Mouse (Mus musculus) common myeloid progenitor, adult 5-6 weeks (primary cell): ENCODE data around the gene Tns1. TPM values are rescaled to one million over a fixed set of nuclear protein-coding genes. Genes with fewer than 3 reads are reported as not detected.
A peak's percentile ranks its signal among the peaks of the same experiment; 100 is the strongest.

ENCODE experiments used
- ATAC-seq: replicated peaks from 2 replicates; pipeline ENCODE4 v1.8.0; 2016; ENCODE audit warnings: low read depth, mild to moderate bottlenecking, moderate TSS enrichment, inconsistent platforms; ENCODE audit not compliant: poor library complexity, severe bottlenecking
- total RNA-seq: library from RNA; stranded (forward); fragments of 200-1000, 187-1606 nt; gene quantifications from 2 replicates; pipeline ENCODE4 v1.2.3, GENCODE M21; 2017

Gene Tns1
- total RNA-seq, 1 experiment from 2014 or later, result 39.4 TPM

DNA sequence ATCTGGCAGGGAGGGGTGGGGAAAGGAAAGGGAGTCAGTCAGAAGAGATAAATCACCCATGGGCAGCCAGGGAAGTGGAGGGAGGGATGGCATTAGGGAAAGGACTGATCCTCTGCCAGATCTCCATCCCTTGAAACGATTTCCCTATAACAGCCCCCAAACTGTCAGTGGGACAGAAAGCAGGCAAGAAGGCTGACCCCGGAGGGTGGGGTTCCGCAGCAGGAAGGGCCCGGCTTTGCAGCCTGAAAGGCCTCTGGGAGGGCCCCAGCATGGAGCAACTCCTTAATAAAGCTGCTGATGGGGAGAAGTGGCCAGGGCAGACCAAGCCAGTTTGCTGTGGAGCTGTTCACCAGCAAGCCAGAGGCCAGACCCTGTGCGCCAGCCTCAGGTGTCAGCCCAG lies 151.5 kb downstream of the Tns1 start:
- ATAC-seq, result no peak

DNA sequence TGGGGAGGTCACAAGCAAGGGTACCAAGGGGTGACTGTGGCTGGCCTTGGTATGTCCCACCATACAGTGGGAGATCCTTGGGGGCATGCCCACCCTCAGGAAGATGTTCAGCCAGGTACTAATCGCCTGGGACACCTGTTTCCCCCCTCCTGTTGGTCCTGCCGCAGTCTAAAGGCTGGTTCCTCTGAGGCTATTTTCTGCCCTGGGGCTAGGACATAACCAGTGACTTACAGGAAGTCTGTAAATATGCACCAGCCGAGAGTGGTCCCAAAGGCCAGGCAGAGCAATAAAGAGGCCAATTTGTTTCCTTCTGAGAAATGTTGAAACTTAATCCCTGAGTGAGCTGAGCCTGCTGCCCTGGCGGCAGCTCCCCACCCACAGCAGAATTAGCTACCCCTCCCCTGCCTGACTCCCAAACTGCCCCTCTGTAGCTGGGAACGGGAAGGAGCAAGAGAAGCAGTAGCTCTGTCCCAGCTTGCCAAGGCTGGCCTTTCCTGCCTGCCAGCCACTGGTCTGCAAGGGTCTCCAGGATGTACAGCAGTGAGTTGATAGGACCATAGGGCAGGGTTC lies 154.0 kb downstream of the Tns1 start:
- ATAC-seq, result 0 out of 2 replicates have a peak, but pooled peaks have one; percentile 10

DNA sequence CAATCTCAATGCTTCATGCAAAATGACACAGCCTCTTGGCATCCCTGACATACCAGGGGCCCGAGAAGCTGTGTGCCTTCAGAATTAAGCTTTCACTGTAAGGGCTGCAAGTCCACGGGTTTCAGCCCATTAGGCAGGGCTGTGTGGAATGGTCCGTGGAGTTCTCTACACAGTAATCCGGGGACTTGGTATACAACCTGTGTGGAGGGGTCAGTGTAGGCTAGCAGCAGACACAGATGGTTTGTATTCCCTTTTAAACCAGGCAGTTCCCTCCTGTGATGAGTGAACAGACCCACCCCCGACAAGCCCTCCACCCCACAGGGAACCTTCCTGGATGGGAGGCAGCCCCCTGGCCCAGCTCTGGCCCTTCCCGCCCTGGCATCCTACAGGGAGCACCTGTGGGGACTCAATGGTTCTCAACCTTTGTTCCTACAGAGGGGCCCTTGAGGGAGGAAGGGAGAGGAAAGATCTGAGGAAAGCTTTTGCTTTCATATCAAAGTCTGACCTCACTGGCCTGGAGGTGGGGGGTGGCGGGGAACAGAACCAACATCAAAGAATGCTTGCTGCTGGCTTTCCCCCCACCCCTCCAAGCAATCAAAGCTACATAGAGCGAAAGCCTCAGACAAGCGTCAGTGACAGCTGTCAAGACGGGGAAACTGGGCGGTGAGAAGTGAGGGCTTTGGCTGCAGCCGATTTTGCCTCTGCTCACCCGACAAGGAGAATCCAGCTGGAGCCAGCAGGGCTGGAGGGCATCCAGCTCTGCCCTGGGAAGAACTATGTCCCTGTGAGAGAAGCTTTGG lies 155.3 kb downstream of the Tns1 start:
- ATAC-seq, result no peak

DNA sequence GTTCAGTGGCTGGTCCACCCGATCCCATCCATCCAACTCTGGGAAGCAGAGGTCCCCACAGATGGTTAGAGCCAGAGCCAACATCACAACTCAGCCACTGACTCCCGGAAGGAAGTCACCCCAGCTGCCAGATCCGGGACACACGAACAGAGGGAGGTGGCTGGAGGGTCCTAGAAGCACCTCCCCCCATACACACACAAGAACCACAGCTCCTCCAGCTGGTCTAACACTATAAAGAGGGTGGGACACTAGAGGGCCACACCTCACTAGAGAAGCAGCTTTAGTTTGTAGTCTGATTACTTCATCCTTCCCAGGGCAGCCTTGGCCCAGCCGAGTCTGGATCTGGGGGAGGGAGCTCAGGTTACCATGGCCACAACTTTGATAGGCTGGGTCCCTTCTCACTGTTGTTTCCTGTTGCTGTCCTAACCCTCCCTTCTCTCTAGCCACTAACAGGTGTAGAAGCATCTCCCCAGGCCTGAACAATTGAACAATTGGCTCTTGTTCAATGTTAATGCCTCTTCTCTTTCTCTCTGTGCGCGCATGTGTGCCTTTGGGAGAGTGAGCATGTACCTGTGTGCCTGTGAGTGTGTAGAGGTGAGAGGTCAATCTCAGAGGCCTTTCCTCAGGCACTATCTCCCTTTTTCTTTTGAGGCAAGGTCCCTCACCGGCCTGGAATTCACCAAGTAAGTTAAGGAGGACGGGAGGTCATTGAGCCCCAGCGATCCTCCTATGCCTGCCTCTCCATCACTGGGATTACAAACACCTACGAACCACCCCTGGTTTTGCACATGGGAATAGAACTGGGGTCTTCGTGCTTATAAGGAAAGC lies 157.6 kb downstream of the Tns1 start:
- ATAC-seq, result peak; percentile 48

DNA sequence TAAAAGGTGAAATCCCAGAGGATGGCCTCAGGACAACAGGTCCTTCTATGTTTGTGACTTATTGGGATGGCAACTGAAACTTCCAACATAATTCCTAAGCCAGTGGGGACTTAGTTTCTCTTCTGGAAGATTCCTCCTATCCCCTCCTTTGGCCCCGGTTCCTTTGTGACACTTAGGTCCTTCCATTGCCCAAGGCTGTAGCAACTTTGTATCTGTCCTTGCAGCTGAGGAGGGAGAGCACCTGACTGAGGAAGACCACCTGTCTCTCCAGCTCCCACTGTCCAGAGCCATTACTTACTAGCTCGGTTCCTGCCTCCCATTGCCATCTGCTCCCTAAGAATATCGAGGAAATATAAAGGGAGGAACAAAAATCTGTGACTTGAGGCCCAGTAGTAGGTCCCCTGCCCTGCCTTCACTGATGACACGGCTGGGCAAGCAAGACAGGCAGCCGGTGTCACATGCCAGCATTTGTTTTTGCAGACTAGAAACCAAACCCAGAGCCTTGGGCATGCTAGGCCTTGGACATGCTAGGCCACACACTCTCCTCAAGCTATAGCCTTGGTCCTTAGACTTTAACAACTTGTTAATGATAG lies 160.0 kb downstream of the Tns1 start:
- no peak for ATAC-seq

DNA sequence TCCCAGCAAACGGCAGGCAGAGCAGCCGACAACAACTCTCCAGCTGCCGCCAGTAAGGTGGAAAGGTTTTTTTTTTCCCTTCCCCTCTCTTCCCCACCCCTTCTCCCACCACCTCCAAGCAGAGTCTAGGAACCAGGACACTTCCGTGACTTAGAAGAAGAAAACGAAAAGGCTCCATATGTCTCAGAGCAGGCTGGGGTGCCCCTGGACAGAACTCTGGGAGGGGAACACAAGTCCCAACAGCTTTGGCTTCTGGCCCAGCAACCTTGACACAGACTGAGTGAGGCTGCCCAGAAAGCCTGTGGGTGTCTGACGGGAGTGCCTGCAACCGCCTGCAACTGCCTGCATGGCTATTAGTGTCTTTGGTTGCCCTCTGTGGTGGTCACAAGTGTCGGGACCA lies 160.6 kb downstream of the Tns1 start:
- ATAC-seq, result no peak

DNA sequence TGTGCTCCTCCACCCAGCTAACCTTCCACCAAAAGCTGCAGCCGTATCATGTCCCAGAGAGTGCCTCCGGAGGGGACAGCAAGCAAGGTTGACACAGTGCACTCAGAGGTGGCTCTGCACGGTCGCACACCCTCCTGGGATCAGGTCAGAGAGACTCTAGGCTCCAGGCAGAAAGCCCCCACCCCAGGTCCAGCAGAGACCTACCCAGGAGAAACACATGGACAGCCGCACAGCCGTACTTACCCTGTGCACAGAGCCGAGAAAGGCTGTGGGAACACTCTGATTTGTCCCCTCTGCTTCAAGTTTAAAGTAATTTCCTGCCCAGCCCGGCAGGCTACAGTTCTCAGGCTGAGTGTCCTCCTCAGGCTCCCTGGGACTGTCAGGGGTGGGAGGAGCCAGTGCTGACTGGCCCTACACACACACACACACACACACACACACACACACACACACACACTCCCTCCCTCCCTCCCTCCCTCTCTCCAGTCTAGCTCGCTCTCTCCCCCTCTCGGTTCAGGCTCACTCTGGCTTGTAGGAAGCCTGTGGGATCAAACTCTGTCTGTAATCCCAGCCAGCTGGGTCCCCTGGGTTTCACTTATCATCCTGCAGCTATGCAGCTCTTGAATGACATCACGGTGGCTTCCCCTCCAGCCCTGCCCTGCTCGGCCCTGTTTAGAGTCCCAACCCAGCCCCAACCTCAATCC lies 161.4 kb downstream of the Tns1 start:
- peak; percentile 60 for ATAC-seq

DNA sequence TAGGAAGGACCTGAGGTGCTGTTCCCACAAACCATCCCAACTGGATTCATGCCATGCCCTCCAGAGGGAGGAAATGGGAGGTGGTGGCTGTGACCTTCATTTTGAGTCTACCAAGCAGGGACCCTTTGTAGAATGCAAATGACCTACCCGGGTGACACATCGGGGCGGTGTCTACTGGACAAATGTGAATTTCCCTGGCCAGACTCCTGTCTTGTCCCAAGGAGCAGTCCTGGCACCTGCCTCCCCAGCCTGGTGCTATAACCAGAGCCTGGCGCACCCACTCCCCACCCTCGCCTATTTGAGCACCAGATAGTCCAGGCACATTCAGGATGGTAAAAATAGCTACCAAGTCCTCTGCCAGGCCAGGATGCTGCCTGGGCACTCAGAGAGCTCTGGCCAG lies 162.2 kb downstream of the Tns1 start:
- ATAC-seq, result no peak

DNA sequence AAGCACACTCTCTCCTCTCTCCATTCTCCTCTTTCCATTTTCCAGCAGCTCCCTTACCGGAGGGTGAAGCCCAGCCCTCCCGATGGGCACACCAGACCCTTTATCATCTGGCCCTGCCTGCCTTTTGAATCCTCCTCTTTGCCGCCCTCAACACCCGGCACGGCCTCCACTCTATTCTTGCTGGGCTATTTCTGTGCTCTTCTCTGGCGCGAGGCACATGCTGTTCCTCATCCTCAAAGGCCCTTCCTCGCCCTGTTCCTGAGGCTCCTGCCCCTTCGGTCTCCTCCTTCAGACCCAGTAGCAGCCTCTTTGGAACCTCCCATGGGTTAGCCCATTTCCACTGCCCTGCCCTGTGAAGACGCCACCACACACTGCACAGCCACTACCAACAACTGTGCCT lies 164.5 kb downstream of the Tns1 start:
- no peak for ATAC-seq

DNA sequence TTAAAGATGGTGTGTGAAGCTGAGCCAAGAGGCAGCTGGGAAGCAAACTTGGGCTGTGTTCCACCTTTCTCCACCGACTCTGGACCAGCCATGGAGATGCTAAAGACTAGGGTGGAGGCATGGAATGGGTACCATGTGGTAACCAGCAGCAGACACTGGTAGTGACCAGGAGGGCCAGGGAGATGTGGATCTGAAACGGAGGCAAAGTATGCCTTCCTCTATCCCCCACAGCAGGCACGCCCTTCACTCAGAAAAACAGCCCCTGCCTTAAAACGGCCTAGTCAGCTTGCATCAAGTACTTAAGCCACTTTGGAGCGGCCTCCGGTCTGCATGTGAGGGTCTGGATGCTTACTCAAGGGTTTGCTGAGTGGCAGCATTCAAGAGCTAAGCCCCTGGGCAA lies 164.9 kb downstream of the Tns1 start:
- no peak for ATAC-seq

DNA sequence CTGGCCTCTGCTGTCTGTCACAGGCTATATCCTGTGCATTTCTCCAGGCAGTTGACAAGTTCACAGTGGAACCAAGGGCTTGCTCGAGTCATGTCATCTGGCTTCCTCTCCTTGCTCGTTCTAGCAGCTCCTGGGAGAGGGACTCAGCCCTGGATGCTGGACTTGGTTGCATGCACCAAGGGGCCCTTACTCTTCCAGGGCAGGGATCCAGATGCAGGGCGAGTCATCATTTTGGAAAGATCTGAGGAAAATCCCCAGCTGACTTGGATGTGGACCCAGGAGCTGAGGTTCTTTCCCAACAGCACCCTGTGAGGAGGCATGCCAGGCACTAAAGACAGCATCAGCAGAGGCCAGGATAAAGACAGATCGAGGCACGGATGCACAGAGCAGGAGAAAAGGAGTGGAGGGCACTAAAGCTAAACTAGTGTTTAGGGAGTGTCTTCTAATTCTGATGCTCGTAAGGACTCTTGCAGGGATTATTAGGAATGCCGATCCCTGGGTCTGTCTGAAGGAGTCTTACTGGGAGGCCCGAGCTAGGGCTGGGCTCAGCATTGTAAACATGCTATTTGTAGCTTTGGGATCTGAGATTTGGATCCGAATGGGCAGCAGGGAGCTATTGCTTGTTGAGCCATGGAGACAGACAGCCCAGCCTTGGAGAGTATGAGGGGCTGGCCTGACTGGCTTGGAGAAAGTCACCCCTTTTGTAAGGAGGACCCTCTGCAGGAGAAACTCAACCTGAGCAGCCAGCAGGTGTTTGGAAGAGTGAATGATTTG lies 165.9 kb downstream of the Tns1 start:
- no peak for ATAC-seq

DNA sequence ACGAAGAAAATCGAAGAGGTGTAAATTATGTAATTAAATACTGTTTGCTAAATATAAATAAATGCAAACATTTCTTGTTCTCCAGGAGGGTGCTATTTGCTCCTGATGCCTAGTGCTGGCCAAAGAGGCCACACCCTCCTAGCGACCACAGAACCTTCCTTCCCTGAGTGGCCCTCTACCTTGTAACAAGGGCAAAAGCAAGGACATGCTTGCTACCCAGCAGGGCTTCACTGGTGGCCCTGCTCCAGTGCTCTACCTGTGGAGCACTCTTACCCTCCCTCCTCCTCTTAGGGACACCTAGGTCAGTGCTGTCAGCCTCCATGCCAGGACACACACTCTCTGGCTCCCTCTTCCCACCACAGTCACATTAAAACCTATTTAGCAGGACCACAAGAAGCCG lies 166.8 kb downstream of the Tns1 start:
- ATAC-seq, result no peak

DNA sequence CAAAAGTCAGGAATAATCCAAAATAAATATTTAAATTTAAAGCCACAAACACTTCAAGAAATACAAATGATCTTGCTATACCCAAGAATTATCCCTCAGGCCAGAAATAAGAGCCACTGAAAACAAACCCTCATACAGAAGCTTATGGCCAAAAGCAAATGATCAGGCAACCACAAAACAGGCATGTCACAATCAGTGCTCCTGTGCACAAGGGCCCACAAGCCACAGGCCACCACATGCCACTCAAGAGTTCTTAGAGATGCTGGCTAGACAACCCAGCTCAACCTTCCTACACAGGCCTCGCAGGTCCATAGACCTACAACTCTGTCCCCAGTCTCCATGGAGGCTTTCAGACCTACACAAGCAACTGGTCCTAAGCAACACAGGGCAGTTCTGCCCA lies 167.9 kb downstream of the Tns1 start:
- peak; percentile 59 for ATAC-seq

DNA sequence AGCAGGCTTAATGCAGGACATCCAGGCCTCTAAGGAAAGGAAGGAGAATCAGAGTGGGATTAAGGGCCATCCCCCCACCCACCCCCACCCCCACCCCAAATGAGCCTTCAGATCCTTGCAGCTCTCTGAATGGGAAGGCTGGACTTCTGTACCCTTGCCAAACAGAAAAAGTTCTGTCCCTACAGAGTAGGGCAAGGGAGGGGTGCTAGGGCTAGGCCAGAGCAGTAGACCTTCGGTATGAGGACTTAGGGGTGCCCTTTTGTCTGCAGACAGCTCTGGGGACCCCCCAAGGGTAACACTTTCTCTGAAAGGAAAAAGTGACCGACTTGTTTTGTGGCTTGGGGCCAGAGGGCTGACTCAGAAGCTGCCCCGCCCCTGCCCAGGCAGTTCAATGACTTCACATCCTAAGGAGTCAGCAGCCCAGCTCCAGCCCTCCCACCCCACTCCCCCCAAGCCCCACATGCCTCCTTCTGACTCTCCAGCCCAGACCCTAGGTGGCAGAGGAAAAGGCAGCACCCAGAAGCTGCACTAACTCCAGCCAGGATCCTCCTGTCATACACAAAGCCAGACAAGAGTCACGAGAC lies 168.9 kb downstream of the Tns1 start:
- no peak for ATAC-seq

DNA sequence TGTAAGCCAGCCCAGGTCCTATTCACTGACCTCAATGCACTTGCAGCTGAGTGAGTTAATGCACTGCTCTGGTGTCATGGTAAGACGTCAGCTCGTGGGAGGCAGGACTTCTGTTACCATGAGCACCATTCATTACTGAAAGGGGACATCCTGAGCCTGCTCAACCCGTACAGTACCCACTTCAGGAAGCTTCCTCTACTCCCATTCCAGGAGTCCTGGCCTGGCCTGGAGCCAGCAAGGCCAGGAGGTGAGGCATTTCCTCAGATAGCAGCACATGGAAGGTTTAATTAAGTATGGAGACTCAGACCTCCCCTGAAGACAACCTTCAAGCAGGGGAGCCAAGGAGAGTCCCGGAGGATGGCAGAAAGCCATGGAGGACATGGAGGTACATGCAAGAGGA lies 169.6 kb downstream of the Tns1 start:
- no peak for ATAC-seq

DNA sequence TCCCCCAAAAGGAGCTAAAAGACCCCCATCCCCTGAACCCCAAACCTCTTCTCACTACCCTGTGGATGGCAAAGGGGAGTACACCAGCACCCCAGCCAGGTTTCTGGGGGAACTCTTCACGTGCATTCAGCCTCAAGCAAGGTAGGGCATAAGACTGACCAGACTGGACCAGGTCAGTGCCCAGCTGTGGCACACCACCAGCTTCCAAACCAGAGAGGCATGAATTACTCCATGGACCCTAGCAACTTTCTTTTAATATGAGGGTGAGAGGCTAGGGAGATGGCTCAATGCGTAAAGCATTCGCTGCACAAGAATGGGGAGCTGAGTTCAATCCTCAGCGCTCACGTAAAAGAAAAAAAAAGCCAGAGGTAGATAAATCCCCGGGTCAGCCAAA lies 170.2 kb downstream of the Tns1 start:
- ATAC-seq, result no peak

DNA sequence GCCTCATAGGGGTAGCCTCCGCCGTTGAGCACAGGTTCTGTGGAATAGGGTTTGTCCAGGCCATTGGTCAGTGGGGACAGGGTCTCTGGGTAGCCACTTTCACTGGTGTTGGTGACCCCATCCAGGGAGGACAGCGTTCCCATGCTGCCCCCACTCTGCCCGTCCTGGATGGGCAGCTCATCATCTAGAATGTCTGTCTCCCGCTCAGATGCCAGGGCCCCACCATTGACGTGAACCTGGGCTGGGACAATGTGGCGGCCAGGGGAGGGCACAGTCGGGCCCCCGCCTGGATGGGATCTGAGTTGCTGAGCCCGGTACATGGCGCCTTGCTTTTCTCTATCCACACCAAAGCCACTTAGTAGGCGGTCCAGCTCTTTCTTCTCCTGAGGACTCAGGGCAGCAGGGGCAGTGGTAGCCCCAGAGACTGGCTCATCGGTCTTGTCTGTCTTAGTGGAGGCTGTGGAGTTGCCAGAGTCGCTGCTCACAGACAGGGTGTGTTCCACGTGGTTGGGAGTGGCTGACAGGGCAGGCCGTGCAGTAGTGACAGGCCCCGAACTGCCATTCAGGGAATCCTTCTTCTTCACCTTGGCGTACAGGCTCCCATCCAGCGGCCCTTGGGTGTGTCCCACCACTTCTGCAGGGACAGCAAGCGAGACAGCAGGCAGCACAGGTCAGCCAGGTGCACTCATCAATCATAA lies 170.8 kb downstream of the Tns1 start:
- no peak for ATAC-seq

DNA sequence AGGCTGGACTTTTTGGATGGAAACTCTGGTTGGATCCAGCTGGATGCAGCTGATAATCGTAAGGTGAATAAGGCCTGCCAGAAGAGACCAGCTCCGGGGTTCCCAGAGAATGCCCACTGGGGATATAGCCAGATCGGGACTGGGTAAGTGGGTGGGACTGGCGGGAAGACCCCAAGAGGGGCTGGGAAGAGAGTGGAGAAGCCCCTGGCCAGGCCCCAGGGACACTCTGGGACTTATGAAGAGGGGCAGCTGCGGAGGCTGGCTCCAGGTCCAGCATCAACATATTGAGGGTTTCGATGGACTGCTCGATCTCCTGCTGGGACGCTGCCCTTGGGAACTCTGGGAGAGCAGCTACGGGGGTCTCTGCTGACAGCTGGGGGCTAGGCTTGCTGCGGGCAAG lies 171.7 kb downstream of the Tns1 start:
- ATAC-seq, result no peak

DNA sequence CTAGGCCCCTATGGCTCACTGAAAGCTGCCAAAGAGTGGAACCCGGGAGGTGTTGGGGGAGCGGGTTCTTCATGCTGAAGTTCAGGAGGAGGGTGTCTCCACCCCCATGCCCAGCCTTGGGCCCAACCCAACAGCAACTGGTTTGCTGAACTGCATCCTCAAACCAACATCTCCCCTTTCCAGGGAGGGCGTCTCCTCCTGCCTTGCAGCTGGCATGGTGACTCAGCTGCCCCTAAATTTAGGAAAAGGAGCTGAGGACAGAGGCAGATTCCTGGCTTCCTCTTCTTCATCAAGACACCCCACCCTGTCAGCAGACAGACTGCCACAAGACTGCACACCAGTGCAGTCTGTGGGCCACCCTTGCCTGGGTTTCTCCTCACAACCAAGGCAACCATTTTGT lies 173.1 kb downstream of the Tns1 start:
- ATAC-seq, result no peak
